7 mouse cellular contexts compared by ENCODE assay signal in the genomic region with DNA sequence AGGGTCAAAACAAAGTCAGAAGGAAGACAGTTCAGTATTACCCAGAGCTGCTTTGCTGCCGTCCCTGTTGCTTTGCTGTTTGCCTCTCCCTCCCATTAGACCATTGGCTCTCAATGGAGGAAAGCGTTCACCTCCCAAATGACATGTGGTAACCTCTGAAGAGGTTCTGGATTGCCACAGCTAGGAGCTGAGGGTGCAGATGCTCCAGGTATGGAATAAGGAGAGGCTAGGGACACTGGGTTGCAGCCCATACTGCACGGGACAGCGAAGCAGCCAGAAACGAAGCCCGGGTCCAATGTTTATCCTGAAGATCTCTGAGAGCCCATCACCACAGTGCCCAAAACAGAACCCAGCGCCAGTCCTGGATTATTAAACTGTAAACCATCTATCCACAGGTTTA. TPM values are rescaled to one million over a fixed set of nuclear protein-coding genes. Genes with fewer than 3 reads are reported as not detected.
DNase-seq lines count a peak whose midpoint lies in the region; ATAC-seq and TF ChIP-seq lines count a peak whose summit lies in the region.

No protein-coding gene starts in this region.

- DNase-seq in lung, adult 2 months: no peak
- DNase-seq in limb, embryonic 11.5 days (ENCODE audit: low spot score): no peak
- no peak for DNase-seq in adrenal gland, adult 2 months
- DNase-seq in thymus, postnatal 10 days (ENCODE audit: low spot score in 2 of 2): no peak

- H3K27me3 ChIP-seq in lung, embryonic 15.5 days: no peaks in the 10 kb centered on the region
- no peaks in the 10 kb centered on the region for H3K27me3 ChIP-seq in forebrain, embryonic 13.5 days
- no peaks in the 10 kb centered on the region for H3K27me3 ChIP-seq in limb, embryonic 11.5 days (ENCODE audit: control insufficient read depth, insufficient read depth, low read length)
- no peaks in the 10 kb centered on the region for H3K27me3 ChIP-seq in small intestine, adult 2 months (ENCODE audit: control insufficient read depth, insufficient read depth, low read length)

- no peaks in the 10 kb centered on the region for H3K9me3 ChIP-seq in lung, embryonic 15.5 days
- H3K9me3 ChIP-seq in forebrain, embryonic 13.5 days (replicated peaks): no peaks in the 10 kb centered on the region
- no peaks in the 10 kb centered on the region for H3K9me3 ChIP-seq in limb, embryonic 11.5 days (ENCODE audit: control insufficient read depth, low read length)

- no peak overlapping the region for H3K4me3 ChIP-seq in lung, embryonic 15.5 days
- no peak overlapping the region for H3K4me3 ChIP-seq in lung, adult 2 months (replicated peaks; ENCODE audit: extremely low read depth, low read depth, low read length)
- H3K4me3 ChIP-seq in forebrain, embryonic 13.5 days: no peak overlapping the region
- no peak overlapping the region for H3K4me3 ChIP-seq in limb, embryonic 11.5 days (ENCODE audit: low read depth, low read length)
- no peak overlapping the region for H3K4me3 ChIP-seq in small intestine, adult 2 months (ENCODE audit: low read depth, low read length)

- TF ChIP-seq POLR2A in lung, adult 2 months (IDR thresholded peaks at IDR 0.05; ENCODE audit: borderline replicate concordance, extremely low read depth, low read depth, low read length): no peak
- no peak for TF ChIP-seq POLR2A in small intestine, adult 2 months (IDR thresholded peaks at IDR 0.05; ENCODE audit: low read depth, low read length)

- no peak overlapping the region for H3K9ac ChIP-seq in lung, embryonic 15.5 days
- peak overlapping the region; percentile 50; the same call in 1 of the 2 replicates for H3K9ac ChIP-seq in forebrain, embryonic 13.5 days
- H3K9ac ChIP-seq in limb, embryonic 11.5 days (ENCODE audit: low read length): no peak overlapping the region

- H3K4me2 ChIP-seq in lung, embryonic 15.5 days: no peak overlapping the region
- no peak overlapping the region for H3K4me2 ChIP-seq in forebrain, embryonic 13.5 days
- H3K4me2 ChIP-seq in limb, embryonic 11.5 days (ENCODE audit: low read depth, severe bottlenecking): no peak overlapping the region

- peaks cover 52% of the 10 kb centered on the region for H3K4me1 ChIP-seq in lung, embryonic 15.5 days
- H3K4me1 ChIP-seq in lung, adult 2 months (ENCODE audit: control insufficient read depth, insufficient read depth, low read length): peaks cover 36% of the 10 kb centered on the region
- peaks cover 51% of the 10 kb centered on the region for H3K4me1 ChIP-seq in forebrain, embryonic 13.5 days
- peaks cover 47% of the 10 kb centered on the region for H3K4me1 ChIP-seq in limb, embryonic 11.5 days (ENCODE audit: control insufficient read depth, insufficient read depth, low read length)
- H3K4me1 ChIP-seq in small intestine, adult 2 months (ENCODE audit: control insufficient read depth, insufficient read depth, insufficient read length, low read length): peaks cover 47% of the 10 kb centered on the region

- peak overlapping the region; percentile 100; the same call in 1 of the 2 replicates for H3K27ac ChIP-seq in lung, embryonic 15.5 days
- peak overlapping the region; percentile 100 for H3K27ac ChIP-seq in forebrain, embryonic 13.5 days
- 0 out of 2 replicates have a peak overlapping the region, but pooled peaks have one; percentile 51 for H3K27ac ChIP-seq in limb, embryonic 11.5 days (replicated peaks; ENCODE audit: low read depth, low read length)
- H3K27ac ChIP-seq in small intestine, adult 2 months (ENCODE audit: insufficient read depth, low read depth, low read length): peak overlapping the region; percentile 94

- H3K36me3 ChIP-seq in lung, embryonic 15.5 days: no peaks in the 10 kb centered on the region
- H3K36me3 ChIP-seq in forebrain, embryonic 13.5 days (ENCODE audit: poor library complexity, severe bottlenecking): no peaks in the 10 kb centered on the region
- no peaks in the 10 kb centered on the region for H3K36me3 ChIP-seq in limb, embryonic 11.5 days (ENCODE audit: control insufficient read depth, insufficient read depth, low read length)
- H3K36me3 ChIP-seq in small intestine, adult 2 months (ENCODE audit: control insufficient read depth, insufficient read depth, low read length): no peaks in the 10 kb centered on the region

- WGBS in lung, embryonic 15.5 days: 58% methylated on average over 7 of the region's 7 CpGs
- 78% methylated on average over 7 of the region's 7 CpGs for WGBS in lung, adult 2 months
- 70% methylated on average over 7 of the region's 7 CpGs for WGBS in forebrain, embryonic 13.5 days
- WGBS in limb, embryonic 11.5 days: 66% methylated on average over 7 of the region's 7 CpGs
- WGBS in small intestine, adult 2 months: 35% methylated on average over 7 of the region's 7 CpGs

- no peak for TF ChIP-seq CTCF in lung, adult 2 months (IDR thresholded peaks at IDR 0.05; ENCODE audit: insufficient read depth, low read length)
- TF ChIP-seq CTCF in small intestine, adult 2 months (IDR thresholded peaks at IDR 0.05; ENCODE audit: extremely low read depth, insufficient read length, insufficient replicate concordance, low read depth, low read length): no peak

- ATAC-seq in lung, embryonic 15.5 days (ENCODE audit: borderline replicate concordance, extremely low read depth, low FRiP score, low TSS enrichment): no peak
- no peak for ATAC-seq in forebrain, embryonic 13.5 days
- ATAC-seq in limb, embryonic 11.5 days (ENCODE audit: insufficient number of reproducible peaks, low FRiP score, low TSS enrichment, low read depth): no peak

RNA-seq across cellular contexts. Expression of gene Zmynd8, which starts 9.6 kb away (rescaled TPM):
- polyA plus RNA-seq in lung, embryonic 15.5 days (2015; fragmentation: Nextera tagmentation; extraction: Ambion mirVana): 44.7 and 46.0 TPM in 2 replicates
- polyA plus RNA-seq in lung, adult 2 months (2012; rRNA removed): 25.3 and 29.8 TPM in 2 replicates
- 73.3 and 85.4 TPM in 2 replicates for polyA plus RNA-seq in forebrain, embryonic 13.5 days (2015; fragmentation: Nextera tagmentation; extraction: Ambion mirVana)
- polyA plus RNA-seq in limb, embryonic 11.5 days (2014; fragmentation: Nextera tagmentation; extraction: Ambion mirVana): 43.5 and 46.9 TPM in 2 replicates
- 9.7 and 17.4 TPM in 2 replicates for polyA plus RNA-seq in small intestine, adult 2 months (2012; rRNA removed)
- total RNA-seq in adrenal gland, adult 2 months (2021): 10 to 100 TPM; 53.9 to 56.5 TPM
- polyA plus RNA-seq in adrenal gland, adult 2 months (2012; rRNA removed): 21.3 and 22.2 TPM in 2 replicates
